Mouse (Mus musculus) cortical plate, adult 2 months (tissue): ENCODE data around the gene Cldn9.

Source experiments
- CTCF ChIP-seq: fragments of 200-500 bp; IDR thresholded peaks from 2 replicates; pipeline ENCODE4 v1.5.1; 2011; ENCODE audit warnings: mild to moderate bottlenecking, control low read depth, low read length; ENCODE audit not compliant: insufficient read depth; ENCODE audit errors: extremely low read depth
- POLR2A ChIP-seq: fragments of 200-500 bp; IDR thresholded peaks from 2 replicates; pipeline ENCODE4 v1.6.1; 2011; ENCODE audit warnings: mild to moderate bottlenecking, low read length, control low read depth; ENCODE audit not compliant: insufficient read depth; ENCODE audit errors: extremely low read depth

DNA sequence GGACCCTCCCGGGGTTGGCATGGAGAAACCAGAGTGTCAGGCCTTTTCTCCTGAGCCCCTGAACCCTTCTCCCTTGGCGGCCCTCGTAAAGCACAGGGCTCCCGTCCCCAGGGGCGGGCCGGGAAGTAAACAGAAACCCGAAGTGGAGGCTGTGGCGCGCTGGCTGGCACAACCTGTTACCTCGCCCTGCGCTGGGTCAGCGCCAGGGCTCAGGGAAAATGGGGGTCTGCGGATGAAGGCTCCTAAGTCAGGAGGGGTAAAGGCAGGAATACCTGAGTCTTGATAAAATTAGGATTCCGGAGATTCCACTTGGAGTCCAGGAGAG is 23.0 kb downstream of the Cldn9 start:
- TF ChIP-seq CTCF (no peak), POLR2A (no peak)
